Mouse (Mus musculus): ENCODE data around the gene Tnrc6a. TPM values are rescaled to one million over a fixed set of nuclear protein-coding genes. Genes with fewer than 3 reads are reported as not detected.

The Tnrc6a gene
- polyA plus RNA-seq, 1 experiment from 2014 or later: 54.5 TPM

GRCm38 (mm10) chr7:123188462-123188861, 64.8 kb downstream of the Tnrc6a start:
- Histone ChIP-seq H3K27me3 (replicated peaks; ENCODE audit: control insufficient read depth, insufficient read depth, low read length) (no peaks in the 10 kb centered on the region), H3K36me3 (ENCODE audit: control insufficient read depth, insufficient read depth, low read length) (peaks cover 100% of the 10 kb centered on the region), H3K4me2 (ENCODE audit: low read length) (no peak overlapping the region), H3K27ac (ENCODE audit: low read depth) (no peak overlapping the region), H3K9ac (ENCODE audit: low read length) (no peak overlapping the region), H3K4me1 (replicated peaks; ENCODE audit: control insufficient read depth, insufficient read depth, low read length) (no peaks in the 10 kb centered on the region), H3K9me3 (ENCODE audit: control insufficient read depth, low read length) (no peaks in the 10 kb centered on the region), H3K4me3 (ENCODE audit: low read depth, low read length) (no peak overlapping the region)
- DNase-seq (ENCODE audit: low spot score) (no peak), ATAC-seq (replicated peaks; ENCODE audit: low FRiP score, low TSS enrichment, low read depth) (no peak)
- WGBS: 94% methylated on average over 3 of the region's 3 CpGs

DNA sequence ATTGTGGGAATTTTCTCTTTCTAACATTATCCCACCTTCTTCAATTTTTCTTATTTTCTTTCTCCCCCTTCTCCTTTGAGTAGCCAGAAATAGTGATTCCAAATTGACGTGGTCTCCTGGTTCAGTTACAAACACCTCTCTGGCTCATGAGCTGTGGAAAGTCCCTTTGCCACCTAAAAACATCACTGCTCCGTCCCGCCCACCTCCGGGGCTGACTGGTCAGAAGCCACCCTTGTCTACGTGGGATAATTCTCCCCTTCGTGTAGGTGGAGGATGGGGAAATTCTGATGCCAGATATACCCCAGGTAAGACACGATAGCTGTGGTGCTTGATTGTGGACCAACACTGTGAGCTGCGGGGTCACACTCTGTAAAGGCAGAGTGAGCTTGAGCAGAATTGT, 66.1 kb downstream of the Tnrc6a start:
- H3K9me3 ChIP-seq (ENCODE audit: control insufficient read depth, low read length): no peaks in the 10 kb centered on the region
- no peak overlapping the region for H3K27ac ChIP-seq (ENCODE audit: low read depth)
- H3K4me1 ChIP-seq (replicated peaks; ENCODE audit: control insufficient read depth, insufficient read depth, low read length): no peaks in the 10 kb centered on the region
- 96% methylated on average over 8 of the region's 8 CpGs for WGBS
- H3K27me3 ChIP-seq (replicated peaks; ENCODE audit: control insufficient read depth, insufficient read depth, low read length): no peaks in the 10 kb centered on the region
- H3K4me2 ChIP-seq (ENCODE audit: low read length): no peak overlapping the region
- peaks cover 100% of the 10 kb centered on the region for H3K36me3 ChIP-seq (ENCODE audit: control insufficient read depth, insufficient read depth, low read length)
- DNase-seq (ENCODE audit: low spot score) (no peak), ATAC-seq (replicated peaks; ENCODE audit: low FRiP score, low TSS enrichment, low read depth) (no peak)
- no peak overlapping the region for H3K9ac ChIP-seq (ENCODE audit: low read length)
- H3K4me3 ChIP-seq (ENCODE audit: low read depth, low read length): no peak overlapping the region

GRCm38 (mm10) chr7:123191731-123192130, 68.0 kb downstream of the Tnrc6a start:
- H3K36me3 ChIP-seq (ENCODE audit: control insufficient read depth, insufficient read depth, low read length): peaks cover 89% of the 10 kb centered on the region
- H3K4me1 ChIP-seq (replicated peaks; ENCODE audit: control insufficient read depth, insufficient read depth, low read length): no peaks in the 10 kb centered on the region

DNA sequence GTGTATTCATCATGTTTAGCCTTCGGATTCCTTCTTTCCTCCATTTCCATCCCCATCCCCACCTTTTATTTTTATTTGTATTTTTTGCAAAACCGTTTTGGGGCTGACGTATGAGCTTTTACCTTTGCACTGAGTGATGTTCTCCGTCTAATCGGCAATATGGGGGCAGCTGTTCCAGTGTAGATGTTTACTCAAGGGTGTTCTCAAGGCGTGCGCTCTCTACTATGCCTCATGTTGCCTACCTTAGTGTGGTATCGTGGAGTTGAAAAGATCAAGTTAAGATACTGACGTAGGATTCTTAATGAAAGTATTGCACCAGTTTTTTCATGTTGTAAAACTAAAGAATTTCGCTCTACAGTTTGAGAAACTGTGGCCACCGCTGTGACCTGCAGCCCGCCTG, 69.5 kb downstream of the Tnrc6a start:
- Histone ChIP-seq H3K4me2 (ENCODE audit: low read length) (no peak overlapping the region), H3K9me3 (ENCODE audit: control insufficient read depth, low read length) (no peaks in the 10 kb centered on the region), H3K9ac (ENCODE audit: low read length) (no peak overlapping the region), H3K27me3 (replicated peaks; ENCODE audit: control insufficient read depth, insufficient read depth, low read length) (no peaks in the 10 kb centered on the region), H3K36me3 (ENCODE audit: control insufficient read depth, insufficient read depth, low read length) (peaks cover 74% of the 10 kb centered on the region), H3K27ac (ENCODE audit: low read depth) (no peak overlapping the region), H3K4me1 (replicated peaks; ENCODE audit: control insufficient read depth, insufficient read depth, low read length) (no peaks in the 10 kb centered on the region), H3K4me3 (ENCODE audit: low read depth, low read length) (no peak overlapping the region)
- DNase-seq (ENCODE audit: low spot score): no peak
- no peak for ATAC-seq (replicated peaks; ENCODE audit: low FRiP score, low TSS enrichment, low read depth)
- 92% methylated on average over 12 of the region's 12 CpGs for WGBS

More at GRCm38 (mm10) chr7:123191731-123192130, 68.0 kb downstream of the Tnrc6a start:
- H3K27me3 ChIP-seq (replicated peaks; ENCODE audit: control insufficient read depth, insufficient read depth, low read length): no peaks in the 10 kb centered on the region
- DNase-seq (ENCODE audit: low spot score) (no peak), ATAC-seq (replicated peaks; ENCODE audit: low FRiP score, low TSS enrichment, low read depth) (no peak; the same call in 1 of the 2 replicates)
- no peak overlapping the region for H3K9ac ChIP-seq (ENCODE audit: low read length)
- H3K4me3 ChIP-seq (ENCODE audit: low read depth, low read length): no peak overlapping the region
- 88% methylated on average over 5 of the region's 5 CpGs for WGBS
- no peak overlapping the region for H3K4me2 ChIP-seq (ENCODE audit: low read length)
- no peak overlapping the region for H3K27ac ChIP-seq (ENCODE audit: low read depth)
- H3K9me3 ChIP-seq (ENCODE audit: control insufficient read depth, low read length): no peaks in the 10 kb centered on the region

- no peak overlapping the region for H3K9ac ChIP-seq (ENCODE audit: low read length)
- WGBS: 94% methylated on average over 8 of the region's 8 CpGs
- H3K9me3 ChIP-seq (ENCODE audit: control insufficient read depth, low read length): no peaks in the 10 kb centered on the region
- peaks cover 59% of the 10 kb centered on the region for H3K36me3 ChIP-seq (ENCODE audit: control insufficient read depth, insufficient read depth, low read length)
- H3K27me3 ChIP-seq (replicated peaks; ENCODE audit: control insufficient read depth, insufficient read depth, low read length): no peaks in the 10 kb centered on the region
- no peaks in the 10 kb centered on the region for H3K4me1 ChIP-seq (replicated peaks; ENCODE audit: control insufficient read depth, insufficient read depth, low read length)
- ATAC-seq (replicated peaks; ENCODE audit: low FRiP score, low TSS enrichment, low read depth) (no peak), DNase-seq (ENCODE audit: low spot score) (no peak)
- no peak overlapping the region for H3K4me2 ChIP-seq (ENCODE audit: low read length)
- H3K4me3 ChIP-seq (ENCODE audit: low read depth, low read length): no peak overlapping the region
- H3K27ac ChIP-seq (ENCODE audit: low read depth): no peak overlapping the region
Observed at GRCm38 (mm10) chr7:123194696-123195095, 71.0 kb downstream of the Tnrc6a start.

GRCm38 (mm10) chr7:123196432-123196831, 72.7 kb downstream of the Tnrc6a start:
- DNase-seq (ENCODE audit: low spot score) (no peak), ATAC-seq (replicated peaks; ENCODE audit: low FRiP score, low TSS enrichment, low read depth) (no peak)
- H3K27ac ChIP-seq (ENCODE audit: low read depth): no peak overlapping the region
- 82% methylated on average over 5 of the region's 5 CpGs for WGBS
- no peaks in the 10 kb centered on the region for H3K9me3 ChIP-seq (ENCODE audit: control insufficient read depth, low read length)
- no peak overlapping the region for H3K4me2 ChIP-seq (ENCODE audit: low read length)
- H3K27me3 ChIP-seq (replicated peaks; ENCODE audit: control insufficient read depth, insufficient read depth, low read length): no peaks in the 10 kb centered on the region
- peaks cover 42% of the 10 kb centered on the region for H3K36me3 ChIP-seq (ENCODE audit: control insufficient read depth, insufficient read depth, low read length)
- no peaks in the 10 kb centered on the region for H3K4me1 ChIP-seq (replicated peaks; ENCODE audit: control insufficient read depth, insufficient read depth, low read length)
- no peak overlapping the region for H3K4me3 ChIP-seq (ENCODE audit: low read depth, low read length)
- H3K9ac ChIP-seq (ENCODE audit: low read length): no peak overlapping the region

GRCm38 (mm10) chr7:123198695-123199094, 75.0 kb downstream of the Tnrc6a start:
- Histone ChIP-seq H3K27ac (ENCODE audit: low read depth) (0 out of 2 replicates have a peak overlapping the region, but pooled peaks have one; percentile 7), H3K36me3 (ENCODE audit: control insufficient read depth, insufficient read depth, low read length) (peaks cover 19% of the 10 kb centered on the region)
- DNase-seq (ENCODE audit: low spot score): no peak

GRCm38 (mm10) chr7:123199151-123199550, 75.5 kb downstream of the Tnrc6a start:
- H3K4me3 ChIP-seq (ENCODE audit: low read depth, low read length): no peak overlapping the region
- no peaks in the 10 kb centered on the region for H3K27me3 ChIP-seq (replicated peaks; ENCODE audit: control insufficient read depth, insufficient read depth, low read length)
- DNase-seq (ENCODE audit: low spot score) (no peak), ATAC-seq (replicated peaks; ENCODE audit: low FRiP score, low TSS enrichment, low read depth) (no peak)
- H3K36me3 ChIP-seq (ENCODE audit: control insufficient read depth, insufficient read depth, low read length): peaks cover 15% of the 10 kb centered on the region
- H3K9me3 ChIP-seq (ENCODE audit: control insufficient read depth, low read length): no peaks in the 10 kb centered on the region
- H3K4me1 ChIP-seq (replicated peaks; ENCODE audit: control insufficient read depth, insufficient read depth, low read length): no peaks in the 10 kb centered on the region
- no peak overlapping the region for H3K4me2 ChIP-seq (ENCODE audit: low read length)
- H3K9ac ChIP-seq (ENCODE audit: low read length): no peak overlapping the region
- WGBS: 69% methylated on average over 3 of the region's 3 CpGs
- 0 out of 2 replicates have a peak overlapping the region, but pooled peaks have one; percentile 7 for H3K27ac ChIP-seq (ENCODE audit: low read depth)

More at GRCm38 (mm10) chr7:123198695-123199094, 75.0 kb downstream of the Tnrc6a start:
- Histone ChIP-seq H3K4me3 (ENCODE audit: low read depth, low read length) (no peak overlapping the region), H3K27me3 (replicated peaks; ENCODE audit: control insufficient read depth, insufficient read depth, low read length) (no peaks in the 10 kb centered on the region), H3K4me1 (replicated peaks; ENCODE audit: control insufficient read depth, insufficient read depth, low read length) (no peaks in the 10 kb centered on the region), H3K9ac (ENCODE audit: low read length) (no peak overlapping the region), H3K9me3 (ENCODE audit: control insufficient read depth, low read length) (no peaks in the 10 kb centered on the region), H3K4me2 (ENCODE audit: low read length) (no peak overlapping the region)
- no peak for ATAC-seq (replicated peaks; ENCODE audit: low FRiP score, low TSS enrichment, low read depth)
- WGBS: 54% methylated on average over 10 of the region's 10 CpGs

GRCm38 (mm10) chr7:123199656-123200206, 76.0 kb downstream of the Tnrc6a start:
- peaks cover 9% of the 10 kb centered on the region for H3K36me3 ChIP-seq (ENCODE audit: control insufficient read depth, insufficient read depth, low read length)
- no peak overlapping the region for H3K4me2 ChIP-seq (ENCODE audit: low read length)
- DNase-seq (ENCODE audit: low spot score): no peak
- no peak overlapping the region for H3K9ac ChIP-seq (ENCODE audit: low read length)
- no peak for ATAC-seq (replicated peaks; ENCODE audit: low FRiP score, low TSS enrichment, low read depth)
- no peaks in the 10 kb centered on the region for H3K27me3 ChIP-seq (replicated peaks; ENCODE audit: control insufficient read depth, insufficient read depth, low read length)
- 91% methylated on average over 15 of the region's 15 CpGs for WGBS
- no peaks in the 10 kb centered on the region for H3K4me1 ChIP-seq (replicated peaks; ENCODE audit: control insufficient read depth, insufficient read depth, low read length)
- H3K4me3 ChIP-seq (ENCODE audit: low read depth, low read length): no peak overlapping the region
- H3K9me3 ChIP-seq (ENCODE audit: control insufficient read depth, low read length): no peaks in the 10 kb centered on the region
- no peak overlapping the region for H3K27ac ChIP-seq (ENCODE audit: low read depth)
